In genomic region chr13:37866296-37866695, GRCm38 (mm10) we compare ENCODE assay signal across 14 mouse cellular contexts.
DNase-seq lines count a peak whose midpoint lies in the region; ATAC-seq lines count a peak whose summit lies in the region.
"Had no signal": no experiment of that assay in that cellular context is flagged by ENCODE, and none has a peak within 500 bp of the region (broad histone marks: within the 10 kb centered on the region; RNA-seq: fewer than 3 reads in every experiment).

No protein-coding gene starts in this region.

- H3K9ac ChIP-seq in heart, embryonic 11.5 days (ENCODE audit: low read depth, low read length), result 0 out of 2 replicates have a peak overlapping the region, but pooled peaks have one; percentile 56
- 0 out of 2 replicates have a peak overlapping the region, but pooled peaks have one; percentile 6 for H3K9ac ChIP-seq in liver, embryonic 12.5 days
- no peak overlapping the region for H3K9ac ChIP-seq in liver, embryonic 11.5 days (ENCODE audit: low read depth, low read length)
- H3K9ac ChIP-seq: midbrain, embryonic 12.5 days; neural tube, embryonic 12.5 days had no signal

- no peaks in the 10 kb centered on the region for H3K27me3 ChIP-seq in heart, embryonic 11.5 days (ENCODE audit: control insufficient read depth, insufficient read depth, low read length)
- no peaks in the 10 kb centered on the region for H3K27me3 ChIP-seq in liver, embryonic 12.5 days (replicated peaks)
- no peaks in the 10 kb centered on the region for H3K27me3 ChIP-seq in liver, embryonic 11.5 days (replicated peaks; ENCODE audit: control insufficient read depth, insufficient read depth, low read length)
- H3K27me3 ChIP-seq: neural tube, embryonic 12.5 days had no signal

- WGBS in heart, embryonic 11.5 days (ENCODE audit: insufficient replicate concordance), result 47% methylated on average over 5 of the region's 5 CpGs
- WGBS in liver, embryonic 12.5 days (ENCODE audit: insufficient replicate concordance), result 52% methylated on average over 5 of the region's 5 CpGs
- WGBS in liver, embryonic 11.5 days, result 58% methylated on average over 5 of the region's 5 CpGs

- H3K36me3 ChIP-seq in heart, embryonic 11.5 days (ENCODE audit: control insufficient read depth, insufficient read depth, low read length), result no peaks in the 10 kb centered on the region
- peaks cover 4% of the 10 kb centered on the region for H3K36me3 ChIP-seq in liver, embryonic 12.5 days
- no peaks in the 10 kb centered on the region; the same call in 1 of the 2 replicates for H3K36me3 ChIP-seq in liver, embryonic 11.5 days (ENCODE audit: control insufficient read depth, insufficient read depth, low read length)
- H3K36me3 ChIP-seq: midbrain, embryonic 12.5 days; neural tube, embryonic 12.5 days had no signal

- H3K4me1 ChIP-seq in heart, embryonic 11.5 days (ENCODE audit: control insufficient read depth, insufficient read depth, low read length), result peaks cover 54% of the 10 kb centered on the region
- peaks cover 99% of the 10 kb centered on the region for H3K4me1 ChIP-seq in liver, embryonic 12.5 days
- H3K4me1 ChIP-seq in liver, embryonic 11.5 days (replicated peaks; ENCODE audit: control insufficient read depth, insufficient read depth, low read length), result peaks cover 87% of the 10 kb centered on the region

- intact Hi-C loops in heart, postnatal 14 days (cut with DNase I), result no loop called here

- no peak for DNase-seq in heart, postnatal 14 days
- no peak for DNase-seq in liver, embryonic 11.5 days (ENCODE audit: low spot score)
- peak; percentile 84 for DNase-seq in fat pad, adult 2 months (ENCODE audit: extremely low read depth, low read depth, low spot score)
- DNase-seq in right cerebral cortex, postnatal 10 days (ENCODE audit: low spot score in 2 of 2), result no peak
- no peak for DNase-seq in retina, postnatal 1 day
- DNase-seq: adrenal gland, adult 8-10 months; left cerebral cortex, postnatal 4 days; thymus, adult 2 months had no signal

- ATAC-seq in heart, embryonic 11.5 days (replicated peaks; ENCODE audit: insufficient number of reproducible peaks, low FRiP score, low TSS enrichment), result no peak
- ATAC-seq in liver, embryonic 12.5 days, result no peak
- no peak for ATAC-seq in liver, embryonic 11.5 days (replicated peaks; ENCODE audit: low FRiP score)
- ATAC-seq in megakaryocyte, adult 5-6 weeks (ENCODE audit: poor library complexity, severe bottlenecking), result 0 out of 2 replicates have a peak, but pooled peaks have one; percentile 22

- H3K27ac ChIP-seq in heart, embryonic 11.5 days (ENCODE audit: low read depth, low read length), result peak overlapping the region; percentile 57; the same call in 1 of the 2 replicates
- peak overlapping the region; percentile 68 for H3K27ac ChIP-seq in liver, embryonic 12.5 days
- no peak overlapping the region for H3K27ac ChIP-seq in liver, embryonic 11.5 days (ENCODE audit: low read depth, low read length)
- H3K27ac ChIP-seq: midbrain, embryonic 12.5 days; neural tube, embryonic 12.5 days had no signal

- H3K4me2 ChIP-seq in heart, embryonic 11.5 days, result no peak overlapping the region
- H3K4me2 ChIP-seq in liver, embryonic 12.5 days, result no peak overlapping the region
- no peak overlapping the region for H3K4me2 ChIP-seq in liver, embryonic 11.5 days
- H3K4me2 ChIP-seq: midbrain, embryonic 12.5 days; neural tube, embryonic 12.5 days had no signal

- H3K4me3 ChIP-seq in heart, embryonic 11.5 days (ENCODE audit: low read depth, low read length), result no peak overlapping the region
- H3K4me3 ChIP-seq in liver, embryonic 12.5 days, result no peak overlapping the region
- H3K4me3 ChIP-seq in liver, embryonic 11.5 days (ENCODE audit: low read depth, low read length), result no peak overlapping the region
- H3K4me3 ChIP-seq: erythroblast, embryonic 14.5 days; midbrain, embryonic 12.5 days; neural tube, embryonic 12.5 days had no signal

- no peaks in the 10 kb centered on the region for H3K9me3 ChIP-seq in heart, embryonic 11.5 days (replicated peaks; ENCODE audit: control insufficient read depth, low read length)
- no peaks in the 10 kb centered on the region for H3K9me3 ChIP-seq in liver, embryonic 12.5 days (replicated peaks)
- no peaks in the 10 kb centered on the region for H3K9me3 ChIP-seq in liver, embryonic 11.5 days (ENCODE audit: control insufficient read depth, low read length)
- H3K9me3 ChIP-seq: midbrain, embryonic 12.5 days; neural tube, embryonic 12.5 days had no signal
